Mouse (Mus musculus) cerebellum, adult 2 months (tissue): Measurements from ENCODE around the gene Lbhd2. TPM values are rescaled to one million over a fixed set of nuclear protein-coding genes. Genes with fewer than 3 reads are reported as not detected.

ENCODE experiments used
- DNase-seq, 2 experiments: peaks; one replicate each; pipeline ENCODE4 v3.0.0; 2021
- H3K27ac ChIP-seq: fragments of 200-500 bp; 2 replicates; pipeline ENCODE4 v1.5.1; 2012; ENCODE audit warnings: low read length, control low read depth, inconsistent platforms; ENCODE audit not compliant: insufficient read depth
- H3K27me3 ChIP-seq: fragments of 200-500 bp; 2 replicates; pipeline ENCODE4 v1.6.1; 2012; ENCODE audit warnings: inconsistent platforms, mild to moderate bottlenecking, low read length, moderate library complexity; ENCODE audit not compliant: control insufficient read depth, insufficient read depth
- H3K4me1 ChIP-seq: fragments of 200-500 bp; 2 replicates; pipeline ENCODE4 v1.6.1; 2011; ENCODE audit warnings: low read length; ENCODE audit not compliant: control insufficient read depth, insufficient read depth
- H3K4me3 ChIP-seq: fragments of 200-500 bp; replicated peaks from 2 replicates; pipeline ENCODE3; 2011; ENCODE audit warnings: mild to moderate bottlenecking, low read depth, low read length, control low read depth; ENCODE audit not compliant: insufficient read depth
- CTCF ChIP-seq: fragments of 200-500 bp; IDR thresholded peaks from 2 replicates; pipeline ENCODE4 v1.5.1; 2011; ENCODE audit warnings: low read depth, mild to moderate bottlenecking, control low read depth, low read length, moderate library complexity, borderline replicate concordance; ENCODE audit not compliant: insufficient read depth
- POLR2A ChIP-seq: fragments of 200-500 bp; IDR thresholded peaks from 2 replicates; pipeline ENCODE4 v1.6.1; 2011; ENCODE audit warnings: low read length, control low read depth, borderline replicate concordance; ENCODE audit not compliant: insufficient read depth
- WGBS: fragments of 180-500 bp; shearing (Covaris S2); methylation state at CpG from one replicate; pipeline ENCODE4 v1.1.7; 2018; 5-methylcytosine and 5-hydroxymethylcytosine counted together
- polyA plus RNA-seq: library from polyadenylated mRNA; depleted of rRNA; stranded (reverse); fragments of >200 nt; gene quantifications from 2 replicates; pipeline ENCODE4 v1.2.3, GENCODE M21; 2012

Gene Lbhd2
- polyA plus RNA-seq, 1 experiment = 2.5 TPM

- DNase-seq = no peak
These were observed 20.5 kb upstream of the Lbhd2 start for GRCm38 (mm10) chr12:111385883-111386641.

GRCm38 (mm10) chr12:111386642-111387120 is 19.9 kb upstream of the Lbhd2 start:
- TF ChIP-seq POLR2A (no peak), CTCF (no peak)
- no peak overlapping the region for H3K27ac ChIP-seq
- no peak overlapping the region for H3K4me3 ChIP-seq
- DNase-seq = no peak
- no peaks in the 10 kb centered on the region for H3K27me3 ChIP-seq
- H3K4me1 ChIP-seq = no peaks in the 10 kb centered on the region
- WGBS = 53% methylated on average over 8 of the region's 8 CpGs

More at GRCm38 (mm10) chr12:111385883-111386641, 20.5 kb upstream of the Lbhd2 start:
- no peak for TF ChIP-seq POLR2A
- no peak for TF ChIP-seq CTCF
- H3K4me1 ChIP-seq = no peaks in the 10 kb centered on the region
- no peak overlapping the region for H3K27ac ChIP-seq
- no peaks in the 10 kb centered on the region for H3K27me3 ChIP-seq
- 84% methylated on average over 13 of the region's 13 CpGs for WGBS
- no peak overlapping the region for H3K4me3 ChIP-seq

- 80% methylated on average over 4 of the region's 4 CpGs for whole genome bisulfite sequencing
- Histone ChIP-seq H3K27ac (no peak overlapping the region), H3K4me1 (no peaks in the 10 kb centered on the region), H3K27me3 (no peaks in the 10 kb centered on the region), H3K4me3 (no peak overlapping the region)
- TF ChIP-seq POLR2A = no peak
- no peak for TF ChIP-seq CTCF
- no peak for DNase-seq
These were observed 19.5 kb upstream of the Lbhd2 start for GRCm38 (mm10) chr12:111387146-111387545.

GRCm38 (mm10) chr12:111394008-111394407 is 12.6 kb upstream of the Lbhd2 start:
- Histone ChIP-seq H3K27me3 (no peaks in the 10 kb centered on the region), H3K4me3 (no peak overlapping the region), H3K4me1 (0 out of 2 replicates have a peak, but pooled peaks cover 3% of the 10 kb centered on the region), H3K27ac (no peak overlapping the region)
- no peak for DNase-seq
- TF ChIP-seq CTCF (no peak), POLR2A (no peak)
- WGBS = 85% methylated on average over 6 of the region's 6 CpGs

- DNase-seq = no peak
- H3K4me1 ChIP-seq = 0 out of 2 replicates have a peak, but pooled peaks cover 3% of the 10 kb centered on the region
- no peaks in the 10 kb centered on the region for H3K27me3 ChIP-seq
- H3K4me3 ChIP-seq = no peak overlapping the region
- 50% methylated on average over 5 of the region's 5 CpGs for WGBS
- no peak for TF ChIP-seq POLR2A
- no peak for TF ChIP-seq CTCF
- no peak overlapping the region for H3K27ac ChIP-seq
These were observed 9.6 kb upstream of the Lbhd2 start for GRCm38 (mm10) chr12:111396997-111397396.

- Histone ChIP-seq H3K27ac (no peak overlapping the region), H3K4me1 (0 out of 2 replicates have a peak, but pooled peaks cover 3% of the 10 kb centered on the region), H3K4me3 (no peak overlapping the region), H3K27me3 (no peaks in the 10 kb centered on the region)
- WGBS = 26% methylated on average over 15 of the region's 15 CpGs
- TF ChIP-seq POLR2A = no peak
- TF ChIP-seq CTCF = peak; percentile 92
- DNase-seq = peak; percentile 70 to 79
These were observed 5.0 kb upstream of the Lbhd2 start for GRCm38 (mm10) chr12:111401454-111402184.

- DNase-seq = no peak
- 72% methylated on average over 10 of the region's 10 CpGs for WGBS
- Histone ChIP-seq H3K4me3 (no peak overlapping the region), H3K27ac (no peak overlapping the region), H3K27me3 (no peaks in the 10 kb centered on the region), H3K4me1 (peaks cover 7% of the 10 kb centered on the region)
- TF ChIP-seq CTCF (no peak), POLR2A (no peak)
These were observed 1.7 kb upstream of the Lbhd2 start for GRCm38 (mm10) chr12:111404880-111405279.

- TF ChIP-seq POLR2A = no peak
- no peak for TF ChIP-seq CTCF
- Histone ChIP-seq H3K4me1 (peaks cover 13% of the 10 kb centered on the region), H3K27me3 (no peaks in the 10 kb centered on the region), H3K4me3 (no peak overlapping the region), H3K27ac (no peak overlapping the region)
- peak; percentile 51 to 61 for DNase-seq
- WGBS = 15% methylated on average over 5 of the region's 5 CpGs
These were observed 3.0 kb downstream of the Lbhd2 start for GRCm38 (mm10) chr12:111409583-111409982.
